Mouse (Mus musculus): ENCODE data around the gene Hdc. TPM values are rescaled to one million over a fixed set of nuclear protein-coding genes. Genes with fewer than 3 reads are reported as not detected.

Gene Hdc
- polyA plus RNA-seq, 1 experiment, result 0.66 TPM

DNA sequence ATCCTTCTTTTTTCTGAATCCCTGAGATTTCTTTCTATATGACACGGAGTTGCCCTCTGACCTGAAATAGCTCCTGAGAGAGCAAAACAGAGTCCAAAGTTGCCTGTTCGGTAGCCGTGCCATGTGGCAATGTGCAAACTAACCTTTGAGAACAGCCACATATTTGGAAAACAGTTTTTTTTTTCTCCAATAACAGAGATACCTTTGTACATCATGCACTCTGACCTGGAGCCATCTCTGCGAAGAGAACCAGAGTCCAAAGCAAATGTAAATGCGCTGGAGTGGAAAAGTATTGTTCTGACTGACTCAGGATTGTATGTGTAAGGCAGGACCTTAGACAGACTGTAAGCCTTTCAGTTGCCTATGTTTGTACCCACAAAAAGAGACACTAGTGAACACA lies 63.6 kb downstream of the Hdc start:
- no peak for DNase-seq (ENCODE audit: extremely low spot score in 1 of 2, low spot score in 1 of 2)

DNA sequence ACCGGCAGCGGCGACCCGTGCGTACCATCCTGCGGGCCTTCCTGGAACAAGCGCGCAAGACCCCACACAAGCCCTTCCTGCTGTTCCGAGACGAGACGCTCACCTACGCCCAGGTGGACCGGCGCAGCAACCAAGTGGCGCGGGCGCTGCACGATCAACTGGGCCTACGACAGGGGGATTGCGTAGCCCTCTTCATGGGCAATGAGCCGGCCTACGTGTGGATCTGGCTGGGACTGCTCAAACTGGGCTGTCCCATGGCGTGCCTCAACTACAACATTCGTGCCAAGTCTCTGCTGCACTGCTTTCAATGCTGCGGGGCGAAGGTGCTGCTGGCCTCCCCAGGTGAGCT lies 65.8 kb downstream of the Hdc start:
- no peak for DNase-seq (ENCODE audit: extremely low spot score in 1 of 2, low spot score in 1 of 2)

DNA sequence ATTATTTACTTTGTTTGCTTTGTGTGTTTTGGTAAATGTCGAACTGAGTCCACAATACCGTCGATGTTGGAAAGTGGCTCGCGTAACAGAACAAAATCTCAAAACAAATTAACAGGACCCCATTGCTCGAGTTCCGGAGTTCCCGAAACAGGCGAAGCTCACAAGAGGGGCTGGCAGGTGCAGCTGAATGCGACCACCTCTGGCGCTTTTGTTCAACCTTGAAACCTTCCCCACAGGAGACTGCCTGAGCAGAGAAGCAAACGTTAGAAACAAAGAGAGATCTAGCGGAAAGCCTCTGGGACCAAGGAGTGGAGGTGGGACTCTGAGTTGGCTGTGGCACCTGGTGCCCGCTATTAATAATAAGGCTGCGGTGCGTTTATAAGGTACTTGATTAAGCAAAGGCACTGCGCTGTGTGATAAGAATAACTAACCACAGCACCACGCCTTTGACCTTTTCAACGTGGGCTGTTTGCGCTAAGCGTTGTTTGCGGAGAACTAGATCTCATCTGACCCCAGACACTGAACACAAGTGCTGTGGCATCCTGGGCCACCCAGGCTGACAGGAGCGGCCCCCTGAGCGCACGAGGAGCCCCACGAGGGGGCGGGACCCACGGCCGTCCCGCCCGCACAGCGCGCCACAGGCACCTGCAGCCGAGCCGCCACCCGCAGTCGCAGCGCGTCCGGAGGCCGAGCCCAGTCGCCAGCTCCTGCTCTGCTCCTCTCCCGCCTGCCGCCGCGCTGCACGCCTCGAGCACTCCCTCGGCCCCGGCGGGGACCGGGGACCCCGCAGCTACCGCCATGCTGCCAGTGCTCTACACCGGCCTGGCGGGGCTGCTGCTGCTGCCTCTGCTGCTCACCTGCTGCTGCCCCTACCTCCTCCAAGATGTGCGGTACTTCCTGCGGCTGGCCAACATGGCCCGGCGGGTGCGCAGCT lies 66.5 kb downstream of the Hdc start, which contains the start of gene Slc27a2:
Gene Slc27a2 (plus strand): TSS at position 51 of the 934 bp plus-strand sequence.
- DNase-seq (ENCODE audit: extremely low spot score in 1 of 2, low spot score in 1 of 2), result peak in 1 of 2 experiments; percentile 24

DNA sequence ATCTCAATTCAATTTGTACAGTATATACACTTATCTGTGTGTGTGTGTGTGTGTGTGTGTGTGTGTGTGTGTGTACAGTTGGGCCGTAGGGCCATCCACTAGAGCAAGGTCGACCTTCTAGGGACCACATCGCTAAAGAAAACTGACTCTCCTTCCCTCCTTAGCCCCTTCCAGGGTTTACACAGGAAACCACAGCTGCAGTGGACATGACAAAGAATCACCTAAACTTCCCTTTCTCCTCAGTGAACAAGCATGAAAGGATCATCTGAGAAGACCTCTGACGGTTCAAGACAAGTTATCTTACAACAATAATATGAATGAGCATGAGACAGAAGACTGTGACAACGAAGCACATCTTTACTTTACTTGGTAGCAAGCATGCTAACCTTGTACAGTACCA lies 67.2 kb downstream of the Hdc start:
- no peak for DNase-seq (ENCODE audit: extremely low spot score in 1 of 2, low spot score in 1 of 2)

DNA sequence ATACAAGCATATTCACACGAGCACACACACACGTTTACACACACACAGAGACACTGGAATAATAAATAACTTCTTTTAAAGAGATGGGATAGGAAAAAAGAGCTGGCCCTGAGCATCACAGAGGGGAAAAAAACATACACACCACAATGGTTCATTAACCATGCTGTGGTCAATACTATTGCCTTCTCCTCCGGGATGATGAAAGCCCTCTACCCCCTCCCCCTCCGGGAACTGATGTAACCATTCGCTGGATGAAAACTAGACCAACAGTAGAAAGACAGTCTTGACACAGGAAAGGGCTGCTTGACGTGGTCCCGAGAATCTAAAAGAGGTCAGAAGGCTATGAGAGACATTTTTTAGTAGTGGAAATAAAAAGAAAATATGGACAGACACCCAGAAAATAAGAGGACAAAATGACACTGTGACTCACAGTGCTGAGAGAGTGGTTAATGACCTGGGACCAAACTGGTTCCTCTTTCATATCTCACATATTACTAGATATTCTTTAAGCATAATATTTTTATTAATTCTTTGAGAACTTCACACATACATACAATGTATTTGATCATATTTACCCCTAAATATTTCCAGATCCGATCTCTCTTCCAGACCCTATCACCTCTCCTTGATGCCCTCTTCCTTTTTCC lies 67.7 kb downstream of the Hdc start:
- DNase-seq (ENCODE audit: extremely low spot score in 1 of 2, low spot score in 1 of 2), result no peak

DNA sequence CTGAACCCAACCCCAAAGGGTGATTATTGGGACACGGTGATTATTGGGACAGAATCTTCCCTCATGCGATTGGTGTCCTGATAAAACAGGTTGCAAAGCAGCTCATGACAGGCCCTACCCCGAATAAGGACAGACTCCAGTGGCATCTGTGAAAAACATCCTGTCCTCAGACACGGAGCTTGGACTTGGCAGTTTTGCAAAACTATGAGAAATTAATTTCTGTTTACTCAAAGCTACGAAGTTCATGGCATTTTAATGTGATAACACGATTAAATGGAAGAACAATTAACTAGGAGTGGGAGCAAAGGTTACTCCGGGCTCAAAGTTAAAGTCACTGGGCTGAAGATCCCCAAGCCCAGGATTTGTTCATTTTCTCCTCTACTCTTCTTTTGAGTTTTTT lies 69.4 kb downstream of the Hdc start:
- DNase-seq (ENCODE audit: extremely low spot score in 1 of 2, low spot score in 1 of 2), result no peak

DNA sequence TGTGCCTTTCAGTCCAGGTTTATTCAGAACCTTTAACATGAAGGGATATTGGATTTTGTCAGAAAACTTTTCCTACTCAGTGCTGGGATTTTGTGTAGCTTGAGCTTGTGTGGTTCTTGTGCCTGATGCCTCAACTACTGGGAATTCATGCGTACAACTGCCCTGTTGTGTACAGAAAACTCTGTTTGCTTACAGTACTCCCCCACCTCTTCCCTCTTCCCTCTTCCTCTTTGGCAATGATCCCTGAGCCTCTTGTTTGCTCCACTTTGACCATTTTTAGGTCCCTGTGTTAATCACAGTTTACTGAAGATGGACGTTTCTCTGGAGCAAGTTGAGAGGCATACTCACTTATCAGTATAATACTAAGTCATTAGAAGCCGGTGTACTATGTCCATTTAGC lies 72.7 kb downstream of the Hdc start:
- DNase-seq (ENCODE audit: extremely low spot score in 1 of 2, low spot score in 1 of 2), result no peak

DNA sequence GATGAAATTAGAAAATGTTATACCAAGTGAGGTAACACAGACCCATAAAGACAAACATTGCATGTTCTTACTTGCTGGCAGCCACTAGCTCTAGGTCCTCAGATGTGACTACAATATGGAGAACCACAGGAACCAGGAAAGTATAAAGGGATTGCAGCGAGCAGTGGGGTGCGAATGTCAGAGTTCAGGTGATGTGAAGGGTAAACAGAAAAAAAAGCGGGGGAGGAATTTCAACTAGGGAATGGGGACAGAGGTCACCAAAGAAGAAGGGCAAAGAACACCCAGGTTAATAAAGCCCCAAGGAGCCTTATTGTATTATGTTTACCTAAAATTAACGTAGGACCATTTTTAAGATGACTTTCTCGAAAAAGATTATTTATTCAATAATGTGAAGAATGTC lies 73.8 kb downstream of the Hdc start:
- no peak for DNase-seq (ENCODE audit: extremely low spot score in 1 of 2, low spot score in 1 of 2)

Other genes with a start within 250 kb of the Hdc start
- gene Atp8b4, start 118.6 kb downstream of the Hdc start, polyA plus RNA-seq (2012; rRNA removed), result 0.02 and 0.04 TPM in 2 replicates
- 4.5 and 4.6 TPM in 2 replicates for gene Slc27a2, start 66.9 kb downstream of the Hdc start, polyA plus RNA-seq (2012; rRNA removed)
- 21.1 and 21.9 TPM in 2 replicates for gene Gabpb1, start 57.0 kb upstream of the Hdc start, polyA plus RNA-seq (2012; rRNA removed)
- 35.8 and 40.8 TPM in 2 replicates for gene Usp8, start 88.0 kb upstream of the Hdc start, polyA plus RNA-seq (2012; rRNA removed)
- gene Usp50, start 164.2 kb upstream of the Hdc start, polyA plus RNA-seq (2012; rRNA removed), result 1.5 and 1.6 TPM in 2 replicates

Data from frontal cortex, adult 2 months (tissue).